Mouse (Mus musculus) kidney, postnatal 0 days (tissue): ENCODE measurements at regions not wholly inside any gene's neighbourhood (a gene's known extent, or its start where the extent isn't known, plus 50 kb on each side); places are given as distances from the start of the nearest gene placed in this dataset.

Experiments used
- ATAC-seq: fragments of 200-750 bp; cut with Nextera tagmentation; replicated peaks from 2 replicates; pipeline ENCODE4 v1.8.0; 2017; ENCODE audit warnings: low read depth, moderate number of reproducible peaks, moderate TSS enrichment, moderate library complexity; ENCODE audit not compliant: low FRiP score
- DNase-seq: peaks from one replicate; pipeline ENCODE4 v3.0.0-alpha.2; 2016; ENCODE audit warnings: low spot score
- H3K27ac ChIP-seq: fragments of 300-500 bp; sonication (generic); 2 replicates; pipeline ENCODE4 v1.5.1; 2014; ENCODE audit warnings: mild to moderate bottlenecking
- H3K27me3 ChIP-seq: fragments of 300-500 bp; sonication (generic); 2 replicates; pipeline ENCODE4 v1.6.1; 2014; ENCODE audit warnings: low read length, mixed read lengths; ENCODE audit not compliant: insufficient read depth
- H3K36me3 ChIP-seq: fragments of 300-500 bp; sonication (generic); 2 replicates; pipeline ENCODE4 v1.6.1; 2014; ENCODE audit warnings: low read length, mixed read lengths; ENCODE audit not compliant: insufficient read depth
- H3K4me1 ChIP-seq: fragments of 300-500 bp; sonication (generic); replicated peaks from 2 replicates; pipeline ENCODE4 v1.6.1; 2014; ENCODE audit warnings: antibody characterized with exemption, low read length, mixed read lengths; ENCODE audit not compliant: insufficient read depth
- H3K4me2 ChIP-seq: fragments of 300-500 bp; sonication (generic); 2 replicates; pipeline ENCODE4 v1.6.1; 2014; ENCODE audit warnings: mild to moderate bottlenecking, low read length, moderate library complexity, mixed read lengths
- H3K4me3 ChIP-seq: fragments of 300-500 bp; sonication (generic); replicated peaks from 2 replicates; pipeline ENCODE4 v1.5.1; 2014; ENCODE audit warnings: low read depth, low read length
- H3K9ac ChIP-seq: fragments of 300-500 bp; sonication (generic); 2 replicates; pipeline ENCODE4 v1.6.1; 2014; ENCODE audit warnings: low read depth, low read length
- H3K9me3 ChIP-seq: fragments of 300-500 bp; sonication (generic); replicated peaks from 2 replicates; pipeline ENCODE4 v1.6.1; 2016; ENCODE audit warnings: low read length, inconsistent platforms, mixed read lengths
- CTCF ChIP-seq: IDR thresholded peaks from 2 replicates; pipeline ENCODE4 v1.5.1; 2016; ENCODE audit warnings: antibody characterized with exemption, low read depth, mild to moderate bottlenecking, moderate library complexity
- WGBS: fragments of 180-500 bp; shearing (Covaris S2); extraction: QIAGEN DNeasy Blood & Tissue Kit; methylation state at CpG from one replicate; pipeline ENCODE4 v1.1.7; 2014; 5-methylcytosine and 5-hydroxymethylcytosine counted together

DNA sequence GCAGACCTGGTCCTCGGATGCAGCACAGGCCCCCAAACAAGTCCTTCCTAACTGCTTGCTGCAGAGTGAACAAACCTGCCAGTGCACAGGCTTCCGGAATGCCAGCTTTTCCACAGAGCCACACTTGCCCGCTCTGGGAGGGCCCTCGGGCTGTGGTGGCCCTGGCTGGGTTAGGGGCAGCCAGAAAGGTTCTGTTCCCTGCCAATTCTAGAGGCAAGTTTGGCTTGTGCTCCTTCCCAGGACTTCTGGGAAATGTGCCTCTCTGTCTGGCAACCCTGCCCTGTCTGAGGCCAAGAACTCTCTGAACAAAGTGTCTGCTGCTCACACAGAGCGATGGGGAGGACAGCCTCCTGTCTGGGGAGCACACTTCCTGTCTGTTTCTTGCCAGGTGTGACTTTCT lies 66.4 kb downstream of the Xrcc2 start:
- DNase-seq (no peak), ATAC-seq (no peak)
- no peak overlapping the region for H3K4me3 ChIP-seq
- no peaks in the 10 kb centered on the region for H3K9me3 ChIP-seq
- no peaks in the 10 kb centered on the region for H3K27me3 ChIP-seq
- H3K36me3 ChIP-seq, result no peaks in the 10 kb centered on the region
- no peak overlapping the region for H3K27ac ChIP-seq
- H3K4me2 ChIP-seq, result no peak overlapping the region
- no peaks in the 10 kb centered on the region for H3K4me1 ChIP-seq
- WGBS, result 81% methylated on average over 5 of the region's 5 CpGs
- H3K9ac ChIP-seq, result no peak overlapping the region
- TF ChIP-seq CTCF, result no peak

DNA sequence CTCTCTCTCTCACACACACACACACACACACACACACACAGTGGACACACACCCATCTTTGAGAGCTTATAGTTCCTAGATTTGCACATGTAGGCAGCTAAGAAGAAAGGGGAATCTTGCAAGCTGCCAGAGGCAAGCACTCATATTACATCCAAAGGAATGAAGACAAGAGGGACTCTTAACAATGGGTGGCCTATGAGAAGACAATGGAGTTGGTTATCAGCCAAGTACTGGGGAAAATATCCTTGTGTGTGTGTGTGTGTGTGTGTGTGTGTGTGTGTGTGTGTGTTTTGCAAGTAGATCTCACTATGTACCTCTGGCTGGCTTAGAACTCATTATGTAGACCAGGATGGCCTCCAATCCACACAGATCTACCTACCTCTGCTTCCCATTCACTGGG lies 67.5 kb downstream of the Xrcc2 start:
- H3K27me3 ChIP-seq, result no peaks in the 10 kb centered on the region
- no peaks in the 10 kb centered on the region for H3K4me1 ChIP-seq
- no peaks in the 10 kb centered on the region for H3K9me3 ChIP-seq
- TF ChIP-seq CTCF, result no peak
- no peak overlapping the region for H3K4me2 ChIP-seq
- DNase-seq (no peak), ATAC-seq (no peak)
- no peak overlapping the region for H3K9ac ChIP-seq
- H3K27ac ChIP-seq, result no peak overlapping the region
- H3K4me3 ChIP-seq, result no peak overlapping the region
- no peaks in the 10 kb centered on the region for H3K36me3 ChIP-seq

DNA sequence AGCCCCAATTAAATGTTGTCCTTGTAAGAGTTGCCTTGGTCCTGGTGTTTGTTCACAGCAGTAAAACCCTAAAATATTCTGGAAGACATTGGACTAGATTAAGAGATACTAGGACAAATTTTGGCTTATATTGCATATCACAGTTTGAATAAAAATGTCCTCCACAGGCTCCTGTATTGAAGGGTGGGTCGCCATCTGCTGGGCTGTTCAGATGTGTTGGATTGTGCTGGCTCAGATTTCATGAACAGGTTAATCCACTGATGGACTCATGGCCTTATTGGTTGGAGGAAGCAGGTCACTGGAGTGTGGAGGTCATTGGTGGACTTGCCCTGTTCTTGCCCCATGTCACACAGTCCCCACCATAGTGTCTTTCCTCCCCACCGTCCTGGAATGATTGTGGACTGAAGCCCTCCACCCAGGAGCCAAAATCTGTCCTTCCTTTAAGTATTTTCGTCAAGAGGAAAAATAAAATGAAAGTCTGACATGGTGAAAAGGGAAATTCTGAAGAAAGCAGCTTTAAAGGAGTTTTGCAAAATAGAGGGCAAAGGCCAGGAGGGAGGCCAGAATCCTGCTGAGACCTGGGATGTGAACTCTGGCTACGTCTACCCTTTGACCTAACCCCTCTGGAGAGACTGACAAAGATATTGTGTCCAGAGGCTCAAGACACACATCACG lies 72.6 kb downstream of the Xrcc2 start:
- ATAC-seq, result no peak
- Histone ChIP-seq H3K4me3 (no peak overlapping the region), H3K27ac (no peak overlapping the region), H3K4me1 (no peaks in the 10 kb centered on the region), H3K36me3 (no peaks in the 10 kb centered on the region), H3K27me3 (no peaks in the 10 kb centered on the region), H3K9me3 (no peaks in the 10 kb centered on the region), H3K4me2 (no peak overlapping the region), H3K9ac (no peak overlapping the region)
- peak; percentile 39 for TF ChIP-seq CTCF
- DNase-seq, result no peak
- 81% methylated on average over 5 of the region's 5 CpGs for WGBS

DNA sequence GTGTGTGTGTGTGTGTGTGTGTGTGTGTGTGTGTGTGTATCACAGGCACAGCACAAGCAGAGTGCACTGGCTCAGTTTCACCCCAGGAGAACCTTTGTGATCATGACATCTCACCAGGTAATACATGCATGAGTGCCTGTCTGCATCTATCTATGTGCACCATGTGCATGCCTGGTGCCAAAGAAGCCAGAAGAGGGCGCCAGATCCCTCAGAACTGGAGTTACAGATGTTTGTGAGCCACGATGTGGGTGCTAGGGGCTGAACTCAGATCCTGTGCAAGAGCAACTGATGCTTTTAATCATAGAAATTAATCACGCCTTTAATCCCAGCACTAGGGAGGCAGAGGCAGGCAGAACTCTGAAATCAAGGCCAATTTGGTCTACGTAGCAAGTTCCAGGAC lies 75.9 kb downstream of the Xrcc2 start:
- 0 out of 2 replicates have a peak, but pooled peaks have one; percentile 3 for TF ChIP-seq CTCF
- ATAC-seq (no peak), DNase-seq (no peak)
- H3K9ac ChIP-seq, result no peak overlapping the region
- no peaks in the 10 kb centered on the region for H3K4me1 ChIP-seq
- 84% methylated on average over 4 of the region's 4 CpGs for WGBS
- H3K4me3 ChIP-seq, result no peak overlapping the region
- H3K9me3 ChIP-seq, result no peaks in the 10 kb centered on the region
- H3K36me3 ChIP-seq, result no peaks in the 10 kb centered on the region
- no peak overlapping the region for H3K4me2 ChIP-seq
- no peak overlapping the region for H3K27ac ChIP-seq
- H3K27me3 ChIP-seq, result no peaks in the 10 kb centered on the region

DNA sequence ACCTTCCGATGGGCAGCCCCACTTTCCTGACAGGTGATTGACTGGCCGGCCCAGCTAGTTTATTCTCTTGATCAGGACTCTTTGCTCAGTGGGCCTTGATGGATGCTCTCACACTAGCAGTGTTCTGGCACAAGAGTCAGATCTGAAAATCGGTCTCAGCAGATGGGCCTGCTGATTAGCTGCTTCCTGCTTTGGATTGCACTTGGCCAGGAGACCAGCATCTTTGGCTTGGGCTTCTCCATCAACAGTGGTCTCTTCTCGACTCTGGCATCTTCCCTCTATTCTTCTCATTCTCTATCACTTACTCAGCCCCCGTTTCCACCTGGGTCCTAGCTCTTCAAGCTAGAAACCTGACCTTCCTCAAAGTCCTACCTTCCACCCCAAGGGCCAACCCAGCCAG lies 77.1 kb downstream of the Xrcc2 start:
- ATAC-seq (no peak), DNase-seq (no peak)
- no peak for TF ChIP-seq CTCF
- H3K9ac ChIP-seq, result no peak overlapping the region
- no peak overlapping the region for H3K4me3 ChIP-seq
- H3K27ac ChIP-seq, result no peak overlapping the region
- no peaks in the 10 kb centered on the region for H3K4me1 ChIP-seq
- H3K4me2 ChIP-seq, result no peak overlapping the region
- 87% methylated on average over 5 of the region's 5 CpGs for WGBS
- no peaks in the 10 kb centered on the region for H3K27me3 ChIP-seq
- no peaks in the 10 kb centered on the region for H3K36me3 ChIP-seq
- H3K9me3 ChIP-seq, result no peaks in the 10 kb centered on the region

DNA sequence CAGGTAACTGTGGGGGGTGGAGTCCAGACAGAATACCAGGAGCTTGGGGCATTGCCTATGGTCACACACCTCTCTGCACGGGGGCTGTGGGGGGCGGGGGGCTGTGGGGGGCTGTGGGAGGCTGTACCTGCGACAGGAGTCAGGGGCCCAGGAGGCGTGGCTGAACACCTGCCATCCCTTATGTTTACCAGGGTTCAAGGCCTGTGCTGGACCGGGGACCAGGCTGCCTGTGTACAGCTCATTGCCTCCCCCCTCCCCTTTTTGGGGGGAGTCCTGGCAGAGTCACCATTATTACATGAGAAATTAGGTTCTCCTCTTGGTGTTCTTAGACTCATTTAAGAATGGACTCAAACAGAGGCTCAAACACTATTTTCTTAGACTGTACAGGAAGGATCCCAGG lies 78.5 kb downstream of the Xrcc2 start:
- Histone ChIP-seq H3K4me3 (no peak overlapping the region), H3K27me3 (no peaks in the 10 kb centered on the region), H3K4me2 (no peak overlapping the region), H3K4me1 (no peaks in the 10 kb centered on the region), H3K9me3 (no peaks in the 10 kb centered on the region), H3K27ac (no peak overlapping the region), H3K9ac (no peak overlapping the region), H3K36me3 (no peaks in the 10 kb centered on the region)
- DNase-seq (no peak), ATAC-seq (no peak)
- no peak for TF ChIP-seq CTCF
- 71% methylated on average over 5 of the region's 5 CpGs for WGBS

DNA sequence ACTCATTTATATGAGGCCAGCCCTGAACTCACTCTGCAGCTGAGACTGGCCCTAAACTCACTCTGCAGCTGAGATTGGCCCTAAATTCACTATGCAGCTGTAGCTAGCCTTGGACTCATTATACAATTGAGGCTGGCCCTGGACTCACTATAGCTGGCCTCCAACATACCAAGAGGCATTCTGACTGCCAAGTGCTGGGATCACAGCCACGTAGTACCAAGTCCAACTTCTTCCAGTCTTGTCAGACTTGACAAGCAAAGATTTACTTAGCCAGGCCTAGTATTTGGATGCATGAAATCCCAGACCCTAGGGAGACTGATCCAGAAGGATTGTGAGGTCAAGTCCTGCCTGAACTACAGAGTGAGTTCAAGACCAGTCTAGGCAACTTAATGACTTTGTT lies 81.6 kb downstream of the Xrcc2 start:
- Histone ChIP-seq H3K36me3 (no peaks in the 10 kb centered on the region), H3K9ac (no peak overlapping the region), H3K4me2 (no peak overlapping the region), H3K27ac (no peak overlapping the region), H3K9me3 (no peaks in the 10 kb centered on the region), H3K4me3 (no peak overlapping the region), H3K4me1 (no peaks in the 10 kb centered on the region), H3K27me3 (no peaks in the 10 kb centered on the region)
- ATAC-seq, result no peak
- no peak for TF ChIP-seq CTCF
- DNase-seq, result no peak
- 65% methylated on average over 1 of the region's 1 CpGs for WGBS
